Mouse (Mus musculus): ENCODE results near the gene Gzf1.

Gene Gzf1

DNA sequence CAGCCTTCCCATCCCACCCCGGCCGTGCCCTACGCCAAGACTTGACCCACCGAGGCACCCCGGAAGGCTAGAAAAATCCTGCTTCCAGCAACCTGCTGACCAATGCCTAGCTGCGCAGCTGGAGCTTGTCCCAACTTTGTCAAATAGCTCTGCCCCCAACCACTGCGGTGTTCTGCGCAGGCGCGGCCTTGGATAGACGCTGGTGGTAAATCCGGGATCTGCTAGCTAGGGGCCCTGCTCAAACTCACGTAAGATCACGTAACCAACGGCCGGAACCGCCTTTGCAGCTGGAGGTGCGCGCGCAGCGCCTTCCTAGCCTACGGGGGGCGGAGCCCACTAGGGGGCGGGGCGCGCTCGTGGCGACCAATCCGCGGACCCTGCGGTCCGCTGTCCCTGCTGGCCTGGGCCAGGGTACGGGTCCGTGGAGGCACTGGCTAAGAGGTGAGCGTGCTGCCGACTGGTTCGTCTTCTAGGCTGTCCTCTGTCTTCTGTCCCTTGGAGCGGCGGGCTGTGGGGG, at the start of gene Gzf1:
Gene Gzf1 (plus strand): TSS at position 249 of the 517 bp plus-strand sequence.
- DNase-seq (ENCODE audit: low spot score in 2 of 2), result peak; percentile 98 to 99

- DNase-seq (ENCODE audit: low spot score in 2 of 2), result no peak
These were observed 49.2 kb upstream of the Gzf1 start for GRCm38 (mm10) chr2:148631602-148632001.

DNA sequence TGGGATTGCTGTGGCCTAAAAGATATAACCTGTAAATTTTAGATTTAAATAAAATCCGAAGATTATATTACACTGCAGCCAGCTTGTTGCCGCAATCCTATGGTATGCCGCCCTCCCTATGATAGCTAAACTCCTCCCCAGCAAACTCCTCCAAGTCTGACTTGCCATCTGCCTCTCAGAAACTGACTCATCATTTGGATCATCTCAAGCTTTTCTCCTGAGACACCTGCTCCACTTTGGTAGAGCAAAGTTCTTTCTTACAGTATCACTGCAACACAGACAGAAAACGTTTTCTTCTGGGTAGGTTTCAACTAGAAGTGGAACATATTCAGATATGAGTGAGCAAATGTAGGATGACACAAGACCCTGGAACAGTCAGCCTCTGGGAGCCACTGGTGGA, 46.4 kb upstream of the Gzf1 start:
- peak; percentile 36 to 69 for DNase-seq (ENCODE audit: low spot score in 2 of 2)

DNA sequence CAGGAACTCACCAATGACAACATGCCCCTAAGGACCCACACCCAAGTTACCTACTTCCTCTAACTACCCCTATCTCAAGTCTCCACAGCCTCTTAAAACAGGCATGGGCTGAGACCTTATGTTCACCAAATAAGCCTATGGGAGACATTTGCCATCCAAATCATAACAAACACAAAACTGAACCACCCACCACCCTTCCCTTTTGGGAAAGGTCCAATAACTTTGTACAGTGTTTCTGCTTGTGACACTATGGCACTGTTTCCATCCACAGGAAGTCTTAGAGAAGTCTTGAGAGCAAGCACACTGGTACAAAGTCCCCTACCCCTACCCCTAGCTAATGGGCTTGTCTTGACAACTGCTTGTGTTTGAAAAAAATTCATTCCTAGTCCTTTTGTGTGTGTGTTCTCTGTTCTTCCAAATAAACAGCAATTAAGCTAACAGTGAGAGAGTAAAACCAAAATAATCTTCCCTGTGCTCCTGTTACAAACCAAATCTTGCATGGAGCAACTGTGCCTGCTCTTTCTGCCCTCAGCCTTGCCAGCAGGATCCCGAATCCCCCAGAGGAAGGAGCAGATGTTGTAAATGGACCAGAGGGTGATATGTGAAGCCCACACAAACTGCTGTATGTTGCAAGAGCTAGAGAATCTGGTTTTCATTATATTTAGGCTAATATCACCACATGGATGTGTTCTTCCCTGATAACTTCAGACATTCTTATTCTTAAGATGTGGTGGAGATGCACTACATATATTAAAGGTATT, 38.0 kb upstream of the Gzf1 start:
- DNase-seq (ENCODE audit: low spot score in 2 of 2), result no peak

- DNase-seq (ENCODE audit: low spot score in 2 of 2), result no peak
These were observed 36.3 kb upstream of the Gzf1 start for GRCm38 (mm10) chr2:148644421-148645000.

GRCm38 (mm10) chr2:148650587-148651357, 30.1 kb upstream of the Gzf1 start:
- DNase-seq (ENCODE audit: low spot score in 2 of 2), result no peak

GRCm38 (mm10) chr2:148654961-148655360, 25.9 kb upstream of the Gzf1 start:
- DNase-seq (ENCODE audit: low spot score in 2 of 2), result peak; percentile 76 to 86

GRCm38 (mm10) chr2:148663458-148663857, 17.4 kb upstream of the Gzf1 start:
- DNase-seq (ENCODE audit: low spot score in 2 of 2), result no peak

- DNase-seq (ENCODE audit: low spot score in 2 of 2), result peak; percentile 99
These were observed 8.4 kb upstream of the Gzf1 start, which contains the start of gene Nxt1 for GRCm38 (mm10) chr2:148672199-148673096. Gene Nxt1, plus strand, starts transcription at chr2:148672601.

GRCm38 (mm10) chr2:148677801-148678200, 3.0 kb upstream of the Gzf1 start:
- peak; percentile 65 to 83 for DNase-seq (ENCODE audit: low spot score in 2 of 2)

DNA sequence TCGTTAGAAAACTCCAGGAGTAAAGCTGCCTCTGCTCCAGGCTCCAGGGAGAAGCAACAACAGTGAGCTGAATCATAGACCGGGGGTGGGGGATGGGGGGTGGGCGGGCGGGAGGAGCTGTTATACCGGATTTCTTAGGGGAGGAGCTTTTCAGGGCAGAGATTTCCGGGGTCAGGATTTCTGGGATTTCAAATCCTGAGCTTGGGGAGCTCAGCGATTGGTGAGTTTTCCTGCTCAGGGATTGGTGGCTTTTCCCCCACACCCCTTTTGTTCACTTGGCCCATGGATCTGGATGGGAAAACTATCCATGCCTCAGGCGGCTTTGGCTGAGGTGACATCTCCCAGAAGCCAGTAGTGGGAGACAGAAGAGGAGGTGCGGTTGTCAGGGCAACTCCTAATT, 1.5 kb upstream of the Gzf1 start:
- DNase-seq (ENCODE audit: low spot score in 2 of 2), result peak in 1 of 2 experiments; percentile 51

- DNase-seq (ENCODE audit: low spot score in 2 of 2), result peak in 1 of 2 experiments; percentile 29
These were observed 653 bp downstream of the Gzf1 start for GRCm38 (mm10) chr2:148681461-148681891.

GRCm38 (mm10) chr2:148683031-148683430, 2.2 kb downstream of the Gzf1 start:
- DNase-seq (ENCODE audit: low spot score in 2 of 2), result no peak

GRCm38 (mm10) chr2:148684972-148685371, 4.1 kb downstream of the Gzf1 start:
- no peak for DNase-seq (ENCODE audit: low spot score in 2 of 2)

DNA sequence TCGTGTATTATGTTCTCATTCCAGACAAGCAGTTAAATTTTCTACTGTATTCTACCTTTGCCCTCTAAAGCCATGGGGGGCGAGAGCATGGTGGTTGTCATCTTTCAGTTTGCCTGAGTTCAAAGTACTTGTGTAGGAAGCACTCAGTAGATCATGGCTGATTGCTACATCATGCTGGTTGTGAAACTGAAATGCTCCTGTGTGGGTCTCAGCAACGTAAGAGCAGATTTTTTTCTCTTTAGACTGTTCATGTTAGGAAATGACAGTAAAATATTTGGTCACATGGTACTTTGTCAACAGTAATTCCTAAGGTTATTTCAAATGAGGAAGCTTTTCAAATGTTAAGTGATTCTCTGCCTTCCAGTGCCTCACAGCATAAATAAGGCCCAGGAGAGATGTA, 4.9 kb downstream of the Gzf1 start:
- no peak for DNase-seq (ENCODE audit: low spot score in 2 of 2)

DNA sequence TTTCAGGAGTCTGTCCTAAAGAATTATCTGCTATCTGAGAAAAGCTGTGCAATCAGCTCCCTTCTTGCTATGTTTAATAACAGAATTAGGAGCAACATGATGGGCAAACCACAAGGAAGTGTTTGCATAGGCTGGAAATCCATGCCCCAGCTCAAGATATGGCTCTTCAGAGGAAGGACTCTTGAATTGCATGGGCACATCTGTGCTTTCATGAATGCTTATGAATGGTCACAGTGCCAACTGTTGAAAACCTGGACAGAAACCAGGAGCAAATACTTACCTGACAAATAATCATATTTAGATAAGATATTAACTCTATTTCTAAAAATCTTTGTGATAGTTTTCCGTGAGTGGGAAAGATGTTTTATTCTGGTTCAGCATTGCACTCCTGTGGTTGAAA, 6.0 kb downstream of the Gzf1 start:
- DNase-seq (ENCODE audit: low spot score in 2 of 2), result no peak

DNA sequence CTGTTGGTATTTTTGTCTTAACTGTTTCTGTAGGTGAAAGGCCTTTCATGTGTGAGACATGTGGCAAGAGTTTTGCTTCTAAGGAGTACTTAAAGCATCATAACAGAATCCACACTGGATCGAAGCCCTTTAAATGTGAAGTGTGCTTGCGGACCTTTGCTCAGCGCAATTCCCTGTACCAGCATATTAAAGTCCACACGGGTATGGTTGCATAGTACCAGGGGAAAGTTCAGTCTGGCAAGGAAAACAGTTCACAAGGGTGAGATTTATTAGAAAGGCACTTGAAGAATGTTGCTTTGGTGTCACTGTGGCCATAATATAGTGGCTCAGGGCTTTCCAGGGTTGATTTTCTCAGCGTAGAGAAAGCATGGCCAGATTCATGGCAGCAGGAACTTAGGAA, 7.1 kb downstream of the Gzf1 start:
- no peak for DNase-seq (ENCODE audit: low spot score in 2 of 2)

DNA sequence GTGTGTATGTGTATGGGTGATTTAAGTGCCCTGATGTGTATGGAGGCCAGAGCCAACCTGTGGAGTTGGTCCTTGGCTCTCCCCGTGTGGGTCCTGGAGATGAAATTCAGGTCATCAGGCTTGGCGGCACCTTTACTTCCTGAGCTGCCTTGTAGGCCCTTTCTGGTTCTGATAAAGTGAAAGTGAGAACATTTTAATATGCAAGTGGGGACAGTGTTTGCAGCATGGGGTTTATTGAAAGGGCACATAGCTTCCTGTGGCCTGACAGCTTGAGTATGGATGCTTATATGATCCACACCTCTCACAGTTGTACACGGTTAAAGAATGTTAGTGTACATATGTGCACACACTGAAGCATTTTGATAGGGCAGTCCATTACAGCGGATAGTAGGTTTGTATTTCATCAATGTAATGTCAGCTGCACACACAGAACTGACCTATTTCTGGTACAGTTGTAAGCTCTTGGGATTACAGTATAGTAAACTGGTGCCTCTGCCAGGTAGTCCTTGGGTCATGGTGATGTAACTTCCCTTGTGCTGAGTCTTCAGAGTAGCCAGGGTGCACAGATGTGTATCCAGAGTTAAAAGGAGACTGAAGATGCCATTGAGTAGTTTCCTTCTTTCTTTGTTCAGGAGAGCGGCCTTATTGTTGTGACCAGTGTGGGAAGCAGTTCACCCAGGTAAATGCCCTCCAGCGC, 8.8 kb downstream of the Gzf1 start:
- no peak for DNase-seq (ENCODE audit: low spot score in 2 of 2)

DNA sequence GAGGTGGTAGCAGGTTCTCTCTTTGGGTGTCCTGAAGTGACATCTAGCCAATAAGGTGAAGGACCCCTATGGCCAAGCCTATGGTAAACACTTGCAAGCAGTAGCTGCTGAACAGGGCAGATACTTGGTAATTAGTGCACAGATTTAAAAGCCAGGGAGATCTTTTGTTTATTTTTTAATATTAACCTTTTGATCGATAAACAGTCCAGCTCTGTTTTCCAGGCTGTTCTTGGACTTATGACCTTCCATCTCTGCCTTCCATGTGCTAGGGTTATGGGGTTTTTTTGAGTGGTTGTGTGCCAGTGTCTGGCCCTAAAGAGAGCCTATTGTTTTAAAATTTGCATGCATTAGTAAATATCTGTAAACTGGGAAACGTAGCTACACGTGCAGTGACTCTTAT, 9.5 kb downstream of the Gzf1 start:
- no peak for DNase-seq (ENCODE audit: low spot score in 2 of 2)

DNA sequence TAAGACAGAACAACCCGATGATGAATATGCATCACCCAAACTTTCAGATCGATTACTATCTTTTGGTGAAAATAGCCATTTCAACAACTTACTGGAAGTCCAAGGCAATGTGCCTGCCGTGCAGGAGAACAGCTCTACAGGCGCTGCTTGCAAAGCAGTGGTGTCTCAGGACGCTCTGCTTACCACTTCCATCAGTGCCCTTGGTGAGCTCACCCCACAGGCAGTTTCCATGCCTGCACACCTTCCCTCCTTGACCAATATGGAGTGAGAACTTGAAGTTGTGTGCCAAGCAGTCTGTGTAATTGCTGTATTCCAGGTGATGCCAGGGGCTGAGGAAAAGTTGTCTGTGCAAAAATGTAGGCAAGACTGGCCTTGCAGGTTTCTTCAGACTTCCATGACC, 10.0 kb downstream of the Gzf1 start:
- DNase-seq (ENCODE audit: low spot score in 2 of 2), result no peak

DNA sequence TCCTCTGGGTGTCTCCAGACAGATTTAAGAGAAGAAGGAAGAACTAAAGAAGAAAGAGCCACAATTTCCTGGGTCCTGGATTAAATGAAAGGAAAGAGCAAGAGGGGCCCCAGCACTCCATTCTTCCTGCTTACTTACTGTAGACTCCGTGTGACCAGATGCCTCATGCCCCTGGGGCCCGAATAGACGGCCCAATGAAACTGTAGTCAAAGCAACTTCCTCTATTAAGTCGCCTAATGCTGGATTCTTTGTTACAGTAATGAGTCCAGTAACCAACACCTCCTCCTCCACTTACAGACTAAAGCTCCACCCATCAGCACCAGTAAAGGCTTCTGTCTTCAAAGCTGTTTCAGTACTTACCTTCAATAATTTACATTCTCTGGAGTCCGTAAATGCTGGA, 17.7 kb downstream of the Gzf1 start:
- DNase-seq (ENCODE audit: low spot score in 2 of 2), result no peak
